Mouse (Mus musculus): ENCODE measurements around the gene Adam22. TPM values are rescaled to one million over a fixed set of nuclear protein-coding genes. Genes with fewer than 3 reads are reported as not detected.

The Adam22 gene
- polyA plus RNA-seq, 1 experiment: 5.6 TPM

DNA sequence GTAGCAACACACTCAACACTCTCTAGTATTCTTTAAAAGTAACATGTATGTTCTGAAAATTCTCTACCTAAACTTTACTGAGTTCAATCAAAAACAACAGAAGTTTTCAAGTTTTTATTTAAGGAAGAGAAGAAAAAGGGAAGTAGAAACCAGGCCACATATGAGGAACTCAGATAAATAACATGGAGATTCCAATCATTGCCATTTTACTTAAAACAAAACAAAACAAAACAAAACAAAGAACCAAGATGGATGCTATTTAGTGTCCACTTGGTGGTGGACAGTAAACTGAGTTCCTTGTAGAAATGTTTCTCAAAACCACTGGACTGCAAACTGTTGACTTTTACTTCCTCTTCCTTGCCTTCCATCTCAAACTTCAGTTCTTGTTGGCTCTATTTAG is 21.6 kb downstream of the Adam22 start:
- H3K4me3 ChIP-seq (ENCODE audit: low read depth, low read length): no peak overlapping the region
- no peak overlapping the region for H3K27ac ChIP-seq (ENCODE audit: insufficient read depth, low read length)
- H3K27me3 ChIP-seq (ENCODE audit: control insufficient read depth, insufficient read depth, low read length, poor library complexity, severe bottlenecking): no peaks in the 10 kb centered on the region
- TF ChIP-seq CTCF (IDR thresholded peaks at IDR 0.05; ENCODE audit: low read depth, low read length): no peak
- no peak for TF ChIP-seq EP300 (IDR thresholded peaks at IDR 0.05; ENCODE audit: insufficient read depth, low read depth, low read length)
- no peak for TF ChIP-seq POLR2A (IDR thresholded peaks at IDR 0.05; ENCODE audit: insufficient read depth, low read length)
- no peaks in the 10 kb centered on the region for H3K9me3 ChIP-seq (replicated peaks; ENCODE audit: control insufficient read depth, insufficient read depth, low read length, poor library complexity, severe bottlenecking)
- H3K9ac ChIP-seq (ENCODE audit: low read depth, poor library complexity, severe bottlenecking): no peak overlapping the region
- H3K36me3 ChIP-seq (ENCODE audit: control insufficient read depth, insufficient read depth, low read length, poor library complexity, severe bottlenecking): no peaks in the 10 kb centered on the region
- H3K4me1 ChIP-seq (ENCODE audit: control insufficient read depth, insufficient read depth, low read length): no peaks in the 10 kb centered on the region

DNA sequence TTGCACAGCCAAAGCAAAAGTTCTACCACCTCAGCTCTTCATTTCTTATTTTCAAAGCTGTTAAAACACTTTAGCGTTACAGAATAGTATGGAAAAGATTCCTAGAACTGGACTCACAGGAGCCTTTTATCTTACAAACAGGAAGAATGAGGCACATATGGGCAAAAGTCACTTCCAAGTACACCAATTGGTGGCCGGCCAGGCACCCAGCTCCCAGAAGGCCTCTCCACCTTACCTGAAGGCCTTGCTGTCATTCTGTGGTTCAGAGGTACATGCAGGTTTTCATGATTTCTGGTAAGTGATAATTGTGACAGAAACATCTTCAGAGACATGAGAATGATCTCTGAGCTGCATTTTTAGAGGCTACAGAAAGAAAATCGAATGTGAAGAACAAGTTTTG is 24.7 kb downstream of the Adam22 start:
- TF ChIP-seq EP300 (IDR thresholded peaks at IDR 0.05; ENCODE audit: insufficient read depth, low read depth, low read length): no peak
- no peak for TF ChIP-seq POLR2A (IDR thresholded peaks at IDR 0.05; ENCODE audit: insufficient read depth, low read length)
- no peak for TF ChIP-seq CTCF (IDR thresholded peaks at IDR 0.05; ENCODE audit: low read depth, low read length)
- no peak overlapping the region for H3K27ac ChIP-seq (ENCODE audit: insufficient read depth, low read length)
- H3K9ac ChIP-seq (ENCODE audit: low read depth, poor library complexity, severe bottlenecking): no peak overlapping the region

GRCm38 (mm10) chr5:8341676-8342075 is 26.3 kb downstream of the Adam22 start:
- Histone ChIP-seq H3K27ac (ENCODE audit: insufficient read depth, low read length) (no peak overlapping the region), H3K9ac (ENCODE audit: low read depth, poor library complexity, severe bottlenecking) (no peak overlapping the region), H3K36me3 (ENCODE audit: control insufficient read depth, insufficient read depth, low read length, poor library complexity, severe bottlenecking) (no peaks in the 10 kb centered on the region), H3K4me3 (ENCODE audit: low read depth, low read length) (no peak overlapping the region), H3K9me3 (replicated peaks; ENCODE audit: control insufficient read depth, insufficient read depth, low read length, poor library complexity, severe bottlenecking) (no peaks in the 10 kb centered on the region), H3K4me1 (ENCODE audit: control insufficient read depth, insufficient read depth, low read length) (no peaks in the 10 kb centered on the region), H3K27me3 (ENCODE audit: control insufficient read depth, insufficient read depth, low read length, poor library complexity, severe bottlenecking) (no peaks in the 10 kb centered on the region)
- TF ChIP-seq EP300 (IDR thresholded peaks at IDR 0.05; ENCODE audit: insufficient read depth, low read depth, low read length) (no peak), POLR2A (IDR thresholded peaks at IDR 0.05; ENCODE audit: insufficient read depth, low read length) (no peak), CTCF (IDR thresholded peaks at IDR 0.05; ENCODE audit: low read depth, low read length) (no peak)

More for the DNA sequence above, 24.7 kb downstream of the Adam22 start:
- Histone ChIP-seq H3K4me3 (ENCODE audit: low read depth, low read length) (no peak overlapping the region), H3K9me3 (replicated peaks; ENCODE audit: control insufficient read depth, insufficient read depth, low read length, poor library complexity, severe bottlenecking) (no peaks in the 10 kb centered on the region), H3K36me3 (ENCODE audit: control insufficient read depth, insufficient read depth, low read length, poor library complexity, severe bottlenecking) (no peaks in the 10 kb centered on the region), H3K4me1 (ENCODE audit: control insufficient read depth, insufficient read depth, low read length) (no peaks in the 10 kb centered on the region), H3K27me3 (ENCODE audit: control insufficient read depth, insufficient read depth, low read length, poor library complexity, severe bottlenecking) (no peaks in the 10 kb centered on the region)

DNA sequence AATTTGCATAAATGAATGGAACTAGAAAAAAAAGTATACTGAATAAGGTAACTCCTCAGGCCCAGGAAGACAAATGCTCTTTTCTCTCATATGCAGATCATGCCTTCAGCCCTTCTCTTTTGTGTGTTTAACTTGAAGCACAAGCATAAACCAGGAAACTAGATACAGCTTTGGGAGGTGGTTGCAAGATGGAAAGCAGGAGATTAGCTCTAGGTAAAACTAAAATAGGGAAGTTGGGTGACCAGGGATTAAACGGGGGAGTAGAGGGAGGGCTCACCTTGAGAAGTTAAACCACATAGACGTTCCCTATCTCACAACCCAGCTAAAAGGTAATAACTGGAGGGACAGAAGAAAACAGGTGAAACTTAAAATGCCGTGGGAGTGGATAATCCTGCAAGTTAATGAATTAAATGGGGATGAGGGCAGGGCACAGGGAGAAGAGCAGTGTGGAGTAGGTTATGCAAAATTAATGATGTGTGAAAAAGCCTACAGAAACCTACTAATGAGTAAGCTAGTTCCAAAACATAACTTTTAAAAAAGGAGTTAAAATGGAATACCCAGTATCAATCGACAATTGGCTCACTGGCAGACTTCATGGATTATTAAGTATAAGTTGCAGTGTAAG is 40.2 kb downstream of the Adam22 start:
- Histone ChIP-seq H3K4me1 (ENCODE audit: control insufficient read depth, insufficient read depth, low read length) (no peaks in the 10 kb centered on the region), H3K9ac (ENCODE audit: low read depth, poor library complexity, severe bottlenecking) (no peak overlapping the region), H3K27me3 (ENCODE audit: control insufficient read depth, insufficient read depth, low read length, poor library complexity, severe bottlenecking) (no peaks in the 10 kb centered on the region), H3K9me3 (replicated peaks; ENCODE audit: control insufficient read depth, insufficient read depth, low read length, poor library complexity, severe bottlenecking) (no peaks in the 10 kb centered on the region), H3K36me3 (ENCODE audit: control insufficient read depth, insufficient read depth, low read length, poor library complexity, severe bottlenecking) (no peaks in the 10 kb centered on the region), H3K4me3 (ENCODE audit: low read depth, low read length) (no peak overlapping the region), H3K27ac (ENCODE audit: insufficient read depth, low read length) (no peak overlapping the region)
- no peak for TF ChIP-seq CTCF (IDR thresholded peaks at IDR 0.05; ENCODE audit: low read depth, low read length)
- no peak for TF ChIP-seq POLR2A (IDR thresholded peaks at IDR 0.05; ENCODE audit: insufficient read depth, low read length)
- TF ChIP-seq EP300 (IDR thresholded peaks at IDR 0.05; ENCODE audit: insufficient read depth, low read depth, low read length): no peak

DNA sequence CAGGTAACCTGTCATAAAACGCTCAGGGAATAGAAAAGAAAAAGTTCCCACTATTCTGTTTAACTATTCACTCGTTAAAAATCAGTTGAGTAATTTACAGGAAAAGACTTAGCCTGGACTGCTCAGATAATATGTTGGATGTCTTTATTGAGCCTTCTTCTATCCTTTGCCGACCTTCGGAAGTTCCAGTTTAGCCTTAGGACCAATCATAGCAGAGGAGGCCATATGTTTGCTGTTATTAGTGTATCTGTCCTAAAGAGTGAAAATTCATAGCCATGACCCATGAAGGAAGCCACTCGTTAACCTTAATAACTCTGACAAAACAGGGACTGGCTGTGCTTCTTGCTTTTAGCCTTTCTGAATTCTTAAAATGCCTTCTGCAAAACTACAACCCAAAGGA is 41.3 kb downstream of the Adam22 start:
- Histone ChIP-seq H3K36me3 (ENCODE audit: control insufficient read depth, insufficient read depth, low read length, poor library complexity, severe bottlenecking) (no peaks in the 10 kb centered on the region), H3K27ac (ENCODE audit: insufficient read depth, low read length) (no peak overlapping the region), H3K4me1 (ENCODE audit: control insufficient read depth, insufficient read depth, low read length) (no peaks in the 10 kb centered on the region), H3K27me3 (ENCODE audit: control insufficient read depth, insufficient read depth, low read length, poor library complexity, severe bottlenecking) (no peaks in the 10 kb centered on the region), H3K4me3 (ENCODE audit: low read depth, low read length) (no peak overlapping the region), H3K9ac (ENCODE audit: low read depth, poor library complexity, severe bottlenecking) (no peak overlapping the region), H3K9me3 (replicated peaks; ENCODE audit: control insufficient read depth, insufficient read depth, low read length, poor library complexity, severe bottlenecking) (no peaks in the 10 kb centered on the region)
- TF ChIP-seq POLR2A (IDR thresholded peaks at IDR 0.05; ENCODE audit: insufficient read depth, low read length) (no peak), EP300 (IDR thresholded peaks at IDR 0.05; ENCODE audit: insufficient read depth, low read depth, low read length) (no peak), CTCF (IDR thresholded peaks at IDR 0.05; ENCODE audit: low read depth, low read length) (no peak)

GRCm38 (mm10) chr5:8312324-8312723 is 55.6 kb downstream of the Adam22 start:
- H3K27me3 ChIP-seq (ENCODE audit: control insufficient read depth, insufficient read depth, low read length, poor library complexity, severe bottlenecking): no peaks in the 10 kb centered on the region
- no peaks in the 10 kb centered on the region for H3K4me1 ChIP-seq (ENCODE audit: control insufficient read depth, insufficient read depth, low read length)
- H3K36me3 ChIP-seq (ENCODE audit: control insufficient read depth, insufficient read depth, low read length, poor library complexity, severe bottlenecking): no peaks in the 10 kb centered on the region
- H3K9ac ChIP-seq (ENCODE audit: low read depth, poor library complexity, severe bottlenecking): no peak overlapping the region
- H3K9me3 ChIP-seq (replicated peaks; ENCODE audit: control insufficient read depth, insufficient read depth, low read length, poor library complexity, severe bottlenecking): no peaks in the 10 kb centered on the region
- H3K4me3 ChIP-seq (ENCODE audit: low read depth, low read length): no peak overlapping the region
- no peak for TF ChIP-seq EP300 (IDR thresholded peaks at IDR 0.05; ENCODE audit: insufficient read depth, low read depth, low read length)
- no peak for TF ChIP-seq POLR2A (IDR thresholded peaks at IDR 0.05; ENCODE audit: insufficient read depth, low read length)
- TF ChIP-seq CTCF (IDR thresholded peaks at IDR 0.05; ENCODE audit: low read depth, low read length): no peak
- H3K27ac ChIP-seq (ENCODE audit: insufficient read depth, low read length): no peak overlapping the region
